Mouse (Mus musculus): ENCODE measurements around the gene Dnaaf1. TPM values are rescaled to one million over a fixed set of nuclear protein-coding genes. Genes with fewer than 3 reads are reported as not detected.

Gene Dnaaf1
- polyA plus RNA-seq, 1 experiment from 2014 or later, result 0.25 TPM

DNA sequence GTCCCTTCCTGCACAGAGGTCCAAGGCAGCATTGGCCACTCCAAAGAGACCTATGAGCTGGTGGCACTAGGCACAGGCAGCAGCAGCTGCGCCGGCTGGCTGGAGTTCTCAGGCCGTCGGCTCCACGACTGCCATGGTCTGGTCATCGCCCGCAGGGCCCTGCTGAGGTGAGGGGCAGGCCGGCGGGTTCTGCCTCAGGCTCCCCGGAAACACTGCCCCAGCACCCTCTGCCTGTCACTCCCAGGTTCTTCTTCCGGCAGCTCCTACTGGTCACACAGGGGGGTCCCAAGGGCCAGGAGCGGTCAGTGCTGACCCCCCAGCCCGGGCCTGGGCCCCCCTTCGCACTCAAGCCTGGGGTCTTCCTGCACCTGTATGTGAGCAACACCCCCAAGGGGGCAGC lies 40.1 kb downstream of the Dnaaf1 start:
- Histone ChIP-seq H3K27me3 (no peaks in the 10 kb centered on the region), H3K4me3 (no peak overlapping the region), H3K27ac (replicated peaks) (no peak overlapping the region), H3K4me2 (no peak overlapping the region), H3K9me3 (no peaks in the 10 kb centered on the region), H3K9ac (no peak overlapping the region), H3K36me3 (no peaks in the 10 kb centered on the region), H3K4me1 (replicated peaks) (no peaks in the 10 kb centered on the region)
- no peak for ATAC-seq (ENCODE audit: low read depth)
- 82% methylated on average over 14 of the region's 14 CpGs for WGBS

DNA sequence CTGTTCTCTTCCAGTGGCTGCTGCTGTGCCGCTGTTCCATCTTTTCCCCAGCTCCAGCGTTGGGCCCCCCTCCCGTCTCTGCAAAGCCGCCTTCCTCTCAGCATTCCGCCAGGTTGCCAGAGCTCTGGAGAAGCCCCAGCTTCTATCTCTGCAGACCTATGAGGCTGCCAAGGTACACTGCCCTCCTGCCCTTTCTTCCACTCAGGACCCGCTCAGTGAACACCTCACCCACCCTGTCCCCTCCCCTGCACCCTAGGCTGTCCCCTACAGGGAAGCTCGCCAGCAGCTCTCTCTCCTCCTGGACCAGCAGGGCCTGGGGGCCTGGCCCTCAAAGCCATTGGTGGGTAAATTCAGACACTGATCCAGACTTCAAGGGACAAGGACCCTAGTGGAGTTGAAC lies 41.3 kb downstream of the Dnaaf1 start:
- no peak overlapping the region for H3K27ac ChIP-seq (replicated peaks)
- no peaks in the 10 kb centered on the region for H3K27me3 ChIP-seq
- no peaks in the 10 kb centered on the region for H3K9me3 ChIP-seq
- no peak overlapping the region for H3K4me2 ChIP-seq
- 73% methylated on average over 7 of the region's 7 CpGs for WGBS
- H3K36me3 ChIP-seq, result no peaks in the 10 kb centered on the region
- no peak for ATAC-seq (ENCODE audit: low read depth)
- no peaks in the 10 kb centered on the region for H3K4me1 ChIP-seq (replicated peaks)
- no peak overlapping the region for H3K4me3 ChIP-seq
- no peak overlapping the region for H3K9ac ChIP-seq

DNA sequence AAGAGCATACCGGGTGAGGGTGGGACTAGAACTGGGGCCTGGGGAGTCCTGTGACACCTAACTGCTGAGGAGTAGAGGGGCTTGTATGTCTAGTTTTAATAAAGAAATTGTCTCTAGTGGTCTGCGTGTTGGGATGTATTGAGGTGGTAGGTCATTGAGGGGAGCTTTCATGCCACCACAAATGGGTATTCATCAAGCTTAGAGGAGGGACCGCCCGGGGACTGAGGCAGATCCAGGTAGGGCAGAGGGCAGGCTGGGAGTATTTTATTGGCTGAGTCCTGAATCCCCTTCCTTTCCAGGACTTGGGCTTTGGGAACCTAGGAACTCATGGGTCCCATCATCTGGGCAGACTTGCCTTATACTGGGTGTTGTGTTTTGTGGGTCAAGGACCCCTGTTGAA lies 41.8 kb downstream of the Dnaaf1 start:
- 93% methylated on average over 4 of the region's 4 CpGs for WGBS
- no peak for ATAC-seq (ENCODE audit: low read depth)
- H3K4me3 ChIP-seq, result no peak overlapping the region
- H3K9ac ChIP-seq, result no peak overlapping the region
- no peaks in the 10 kb centered on the region for H3K36me3 ChIP-seq
- H3K27ac ChIP-seq (replicated peaks), result no peak overlapping the region
- no peaks in the 10 kb centered on the region for H3K4me1 ChIP-seq (replicated peaks)
- H3K9me3 ChIP-seq, result no peaks in the 10 kb centered on the region
- H3K4me2 ChIP-seq, result no peak overlapping the region
- no peaks in the 10 kb centered on the region for H3K27me3 ChIP-seq

DNA sequence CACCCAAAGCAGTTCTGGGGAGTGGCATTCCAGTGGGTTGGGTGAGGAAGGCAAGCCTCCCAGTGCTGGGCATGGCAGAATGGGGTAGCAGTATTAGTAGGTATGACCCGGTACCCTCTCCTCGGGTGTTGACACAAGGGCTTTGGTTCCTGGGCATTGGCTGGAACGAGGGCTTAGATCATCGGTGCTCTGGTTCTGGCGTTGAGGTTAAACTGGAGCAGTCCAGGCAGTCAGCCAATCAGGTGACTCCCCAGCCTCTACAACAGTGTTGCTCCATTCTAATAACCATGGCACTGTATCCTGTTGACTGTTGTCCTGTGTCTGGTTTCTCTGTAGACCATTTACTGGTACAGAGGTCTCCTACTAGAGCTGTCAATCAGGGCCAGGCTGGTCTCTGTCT lies 42.6 kb downstream of the Dnaaf1 start:
- Histone ChIP-seq H3K4me1 (replicated peaks) (no peaks in the 10 kb centered on the region), H3K27me3 (no peaks in the 10 kb centered on the region), H3K4me3 (no peak overlapping the region), H3K4me2 (no peak overlapping the region), H3K9me3 (no peaks in the 10 kb centered on the region), H3K27ac (replicated peaks) (no peak overlapping the region), H3K9ac (no peak overlapping the region), H3K36me3 (no peaks in the 10 kb centered on the region)
- ATAC-seq (ENCODE audit: low read depth), result no peak
- WGBS, result 94% methylated on average over 5 of the region's 5 CpGs

DNA sequence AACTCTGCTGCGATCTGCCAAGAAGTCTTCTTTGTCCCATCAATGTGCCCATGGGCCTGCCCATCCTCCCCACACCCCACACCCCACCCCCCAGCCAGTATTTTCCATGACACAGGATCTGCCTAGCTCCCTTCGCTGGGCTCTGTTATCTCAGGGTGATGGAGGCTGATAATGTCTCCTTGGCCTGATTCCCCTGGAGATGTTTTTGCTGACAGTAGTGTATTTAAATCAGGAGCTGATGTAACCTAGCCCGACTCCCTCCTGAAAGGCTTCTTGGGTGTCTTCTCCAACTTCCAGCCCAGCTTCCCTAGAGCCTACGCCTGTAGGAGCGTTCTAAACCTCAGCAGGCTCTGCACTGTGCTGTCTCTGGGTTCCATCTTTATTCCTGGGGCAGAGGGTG lies 43.9 kb downstream of the Dnaaf1 start:
- Histone ChIP-seq H3K4me2 (no peak overlapping the region), H3K27ac (replicated peaks) (no peak overlapping the region), H3K27me3 (no peaks in the 10 kb centered on the region), H3K9ac (no peak overlapping the region), H3K4me1 (replicated peaks) (no peaks in the 10 kb centered on the region), H3K36me3 (no peaks in the 10 kb centered on the region), H3K9me3 (no peaks in the 10 kb centered on the region), H3K4me3 (no peak overlapping the region)
- no peak for ATAC-seq (ENCODE audit: low read depth)
- 77% methylated on average over 5 of the region's 5 CpGs for WGBS

DNA sequence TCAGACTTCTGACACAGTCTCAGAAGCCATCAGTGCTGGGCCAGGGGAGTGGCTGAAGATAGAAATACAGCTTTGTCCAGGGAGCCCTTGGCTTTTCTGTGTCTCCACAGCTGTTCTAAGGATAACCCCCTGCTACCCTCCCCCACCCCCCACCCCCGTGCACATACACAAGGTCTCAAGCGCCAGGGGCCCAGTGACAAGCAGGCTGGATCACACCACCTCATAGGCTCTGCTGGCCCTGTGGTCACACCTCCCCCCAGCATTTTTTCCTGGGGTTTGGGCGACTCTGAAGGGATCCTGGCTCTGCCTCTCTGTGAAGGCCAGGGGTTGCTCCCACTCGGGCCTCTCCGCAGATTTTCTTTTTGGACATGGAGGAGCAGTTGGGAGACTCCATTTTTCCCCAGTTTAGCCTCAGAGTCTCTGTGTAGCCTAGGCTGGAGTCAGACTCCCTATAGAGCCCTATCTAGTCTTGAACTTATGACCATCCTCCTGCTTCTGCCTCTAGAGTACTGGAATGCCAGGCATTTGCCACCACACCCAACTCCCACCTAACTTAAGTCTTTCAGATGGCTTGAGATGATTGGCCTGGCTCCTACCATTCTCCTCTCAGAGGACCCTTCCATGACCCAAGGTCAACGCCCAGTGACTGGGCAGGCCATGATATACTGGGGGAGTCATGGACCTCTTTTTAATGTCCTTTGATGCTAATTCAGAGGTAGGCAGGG lies 45.2 kb downstream of the Dnaaf1 start:
- H3K4me2 ChIP-seq, result no peak overlapping the region
- WGBS, result 76% methylated on average over 6 of the region's 6 CpGs
- no peak overlapping the region for H3K4me3 ChIP-seq
- no peak overlapping the region for H3K27ac ChIP-seq (replicated peaks)
- no peaks in the 10 kb centered on the region for H3K27me3 ChIP-seq
- no peak for ATAC-seq (ENCODE audit: low read depth)
- H3K36me3 ChIP-seq, result no peaks in the 10 kb centered on the region
- H3K4me1 ChIP-seq (replicated peaks), result no peaks in the 10 kb centered on the region
- H3K9ac ChIP-seq, result no peak overlapping the region
- H3K9me3 ChIP-seq, result no peaks in the 10 kb centered on the region

- no peaks in the 10 kb centered on the region for H3K9me3 ChIP-seq
- no peaks in the 10 kb centered on the region for H3K36me3 ChIP-seq
- H3K4me2 ChIP-seq, result no peak overlapping the region
- WGBS, result 88% methylated on average over 14 of the region's 14 CpGs
- H3K27ac ChIP-seq (replicated peaks), result no peak overlapping the region
- ATAC-seq (ENCODE audit: low read depth), result no peak
- no peaks in the 10 kb centered on the region for H3K4me1 ChIP-seq (replicated peaks)
- no peaks in the 10 kb centered on the region for H3K27me3 ChIP-seq
- H3K4me3 ChIP-seq, result no peak overlapping the region
- H3K9ac ChIP-seq, result no peak overlapping the region
These were observed 45.9 kb downstream of the Dnaaf1 start for GRCm38 (mm10) chr8:119620848-119621465.

DNA sequence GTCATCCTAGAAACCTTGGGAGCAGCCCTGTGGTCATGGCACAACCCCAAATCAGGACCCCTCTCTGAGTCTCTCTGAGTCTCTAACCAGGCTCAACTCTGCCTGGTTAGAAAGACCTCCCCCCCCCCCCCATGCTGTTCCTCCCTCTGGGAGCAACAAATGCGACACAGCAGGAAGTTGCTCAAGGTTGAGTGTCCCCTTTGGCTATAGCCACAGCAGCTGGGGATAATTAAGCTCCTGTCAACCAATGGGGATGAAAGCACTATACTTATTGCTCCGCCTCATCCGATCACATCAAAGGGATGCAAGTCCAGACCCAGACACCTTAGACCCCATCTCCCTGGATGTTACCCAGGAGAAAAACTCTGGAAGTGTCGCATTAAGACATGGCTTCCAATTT lies 47.5 kb downstream of the Dnaaf1 start:
- Histone ChIP-seq H3K27ac (replicated peaks) (no peak overlapping the region), H3K27me3 (no peaks in the 10 kb centered on the region), H3K9ac (no peak overlapping the region), H3K4me3 (no peak overlapping the region), H3K36me3 (no peaks in the 10 kb centered on the region), H3K9me3 (no peaks in the 10 kb centered on the region), H3K4me2 (no peak overlapping the region), H3K4me1 (replicated peaks) (no peaks in the 10 kb centered on the region)
- ATAC-seq (ENCODE audit: low read depth), result no peak
- 44% methylated on average over 4 of the region's 4 CpGs for WGBS

DNA sequence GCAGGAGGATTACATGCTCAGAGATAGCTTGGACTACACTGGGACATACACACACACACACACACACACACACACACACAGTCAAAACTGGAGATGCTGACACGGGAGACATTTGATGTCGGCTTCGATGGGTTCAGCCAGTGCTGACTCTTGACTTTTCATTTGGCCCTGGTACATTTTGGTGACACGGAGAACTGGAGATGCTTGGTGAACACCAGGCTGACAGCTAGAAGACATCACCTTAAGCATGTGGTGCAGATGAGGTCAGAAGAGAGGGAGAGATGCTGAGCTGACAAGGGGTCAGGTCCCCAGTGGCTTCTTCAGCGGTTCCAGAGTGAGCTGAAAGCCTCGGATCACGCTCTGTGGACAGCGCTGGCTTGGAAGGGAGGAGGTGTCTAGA lies 48.0 kb downstream of the Dnaaf1 start:
- no peak overlapping the region for H3K4me3 ChIP-seq
- H3K36me3 ChIP-seq, result no peaks in the 10 kb centered on the region
- no peak for ATAC-seq (ENCODE audit: low read depth)
- H3K27me3 ChIP-seq, result no peaks in the 10 kb centered on the region
- no peak overlapping the region for H3K4me2 ChIP-seq
- no peak overlapping the region for H3K9ac ChIP-seq
- no peaks in the 10 kb centered on the region; the same call in 1 of the 2 replicates for H3K4me1 ChIP-seq (replicated peaks)
- no peaks in the 10 kb centered on the region for H3K9me3 ChIP-seq
- H3K27ac ChIP-seq (replicated peaks), result no peak overlapping the region
- WGBS, result 85% methylated on average over 8 of the region's 8 CpGs

DNA sequence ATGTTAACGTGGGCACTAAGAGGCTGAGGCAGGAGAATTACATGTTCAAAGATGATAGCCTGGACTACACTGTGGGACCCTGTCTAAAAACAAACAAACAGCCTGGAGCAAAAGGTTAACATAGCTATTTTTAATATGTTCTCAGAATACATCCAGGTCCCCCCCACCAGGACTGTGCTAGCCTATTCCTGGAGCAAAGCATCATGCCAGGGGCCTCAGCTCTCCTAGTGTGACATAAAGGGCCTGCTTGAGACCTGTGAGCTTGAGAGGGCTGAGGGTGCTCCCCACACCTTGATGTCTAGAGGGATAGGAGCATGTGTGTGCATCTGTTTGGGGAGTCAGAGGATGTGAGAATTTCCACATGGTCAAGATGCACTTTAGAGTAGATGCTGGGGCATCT lies 48.7 kb downstream of the Dnaaf1 start:
- WGBS, result 78% methylated on average over 1 of the region's 1 CpGs
- Histone ChIP-seq H3K27me3 (no peaks in the 10 kb centered on the region), H3K4me1 (replicated peaks) (no peaks in the 10 kb centered on the region; the same call in 1 of the 2 replicates), H3K4me3 (no peak overlapping the region), H3K27ac (replicated peaks) (no peak overlapping the region), H3K4me2 (no peak overlapping the region), H3K9me3 (no peaks in the 10 kb centered on the region), H3K9ac (no peak overlapping the region), H3K36me3 (no peaks in the 10 kb centered on the region)
- no peak for ATAC-seq (ENCODE audit: low read depth)

DNA sequence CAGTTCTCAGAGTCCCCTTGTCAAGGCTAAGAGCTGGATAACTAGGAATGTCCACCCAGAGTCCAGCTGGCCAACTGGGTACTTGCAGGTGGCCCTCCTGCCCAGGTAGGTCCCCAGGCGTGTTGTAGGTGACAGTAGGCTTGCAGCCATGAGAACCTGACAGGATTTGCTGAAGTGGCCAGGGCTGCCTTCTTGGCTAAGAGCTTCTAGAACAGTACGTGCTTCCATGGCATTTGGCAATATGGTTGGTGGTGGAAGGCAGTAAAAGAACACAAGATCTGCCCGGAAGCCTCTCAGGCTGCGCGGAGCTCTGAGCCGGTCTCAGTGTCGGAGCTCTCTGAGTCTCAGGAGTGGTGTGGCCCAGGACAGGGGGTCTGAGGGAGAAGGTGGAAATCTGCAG lies 49.9 kb downstream of the Dnaaf1 start:
- H3K27me3 ChIP-seq, result no peaks in the 10 kb centered on the region
- H3K27ac ChIP-seq (replicated peaks), result no peak overlapping the region
- no peak for ATAC-seq (ENCODE audit: low read depth)
- no peak overlapping the region for H3K4me2 ChIP-seq
- no peak overlapping the region for H3K9ac ChIP-seq
- H3K9me3 ChIP-seq, result no peaks in the 10 kb centered on the region
- no peaks in the 10 kb centered on the region; the same call in 1 of the 2 replicates for H3K4me1 ChIP-seq (replicated peaks)
- no peaks in the 10 kb centered on the region for H3K36me3 ChIP-seq
- 88% methylated on average over 7 of the region's 7 CpGs for WGBS
- H3K4me3 ChIP-seq, result no peak overlapping the region

GRCm38 (mm10) chr8:119625788-119626187 lies 50.8 kb downstream of the Dnaaf1 start:
- H3K27ac ChIP-seq (replicated peaks), result no peak overlapping the region
- WGBS, result 72% methylated on average over 22 of the region's 22 CpGs
- H3K27me3 ChIP-seq, result no peaks in the 10 kb centered on the region
- H3K9me3 ChIP-seq, result no peaks in the 10 kb centered on the region
- H3K9ac ChIP-seq, result no peak overlapping the region
- no peak overlapping the region for H3K4me3 ChIP-seq
- H3K4me1 ChIP-seq (replicated peaks), result peaks cover 7% of the 10 kb centered on the region
- no peaks in the 10 kb centered on the region for H3K36me3 ChIP-seq
- no peak for ATAC-seq (ENCODE audit: low read depth)
- no peak overlapping the region for H3K4me2 ChIP-seq

GRCm38 (mm10) chr8:119627199-119627598 lies 52.2 kb downstream of the Dnaaf1 start:
- ATAC-seq (ENCODE audit: low read depth), result no peak
- H3K9ac ChIP-seq, result no peak overlapping the region
- no peaks in the 10 kb centered on the region for H3K36me3 ChIP-seq
- H3K27ac ChIP-seq (replicated peaks), result no peak overlapping the region
- H3K9me3 ChIP-seq, result no peaks in the 10 kb centered on the region
- no peaks in the 10 kb centered on the region for H3K27me3 ChIP-seq
- peaks cover 14% of the 10 kb centered on the region for H3K4me1 ChIP-seq (replicated peaks)
- H3K4me2 ChIP-seq, result no peak overlapping the region
- H3K4me3 ChIP-seq, result no peak overlapping the region
- WGBS, result 89% methylated on average over 7 of the region's 7 CpGs
